Mouse (Mus musculus): ENCODE measurements around the gene Ccdc141. TPM values are rescaled to one million over a fixed set of nuclear protein-coding genes. Genes with fewer than 3 reads are reported as not detected.

The Ccdc141 gene
- polyA plus RNA-seq, 1 experiment from 2014 or later: 31.9 TPM

DNA sequence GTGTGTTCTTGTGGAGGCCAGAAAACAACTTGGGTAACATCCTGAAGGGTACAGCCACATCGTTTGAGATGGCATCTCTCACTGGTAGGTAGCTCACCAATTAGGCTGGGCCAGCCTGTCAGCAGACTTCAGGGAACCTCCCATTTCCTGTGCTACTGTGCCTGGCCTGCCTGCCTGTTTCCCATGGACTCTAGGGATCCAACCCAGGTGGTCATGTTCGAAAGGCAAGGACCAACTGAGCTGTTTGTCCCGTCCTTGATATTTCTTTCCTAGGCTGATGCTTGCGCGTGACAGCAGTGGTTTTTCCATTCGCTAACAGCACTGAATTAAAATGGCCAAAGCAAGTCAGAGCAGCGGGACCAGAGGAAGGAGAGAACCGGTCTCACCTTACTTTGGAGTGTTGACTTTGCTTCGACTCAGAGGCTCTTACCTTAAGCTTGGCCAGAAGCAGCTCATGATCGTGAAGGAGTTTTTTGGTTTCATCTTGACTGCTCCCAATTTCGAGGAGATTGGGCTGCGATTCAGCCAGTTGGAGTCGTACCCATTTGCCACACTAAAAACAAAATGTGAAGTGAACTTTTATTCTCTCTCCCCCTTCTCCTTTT is 2.3 kb downstream of the Ccdc141 start:
- Histone ChIP-seq H3K4me3 (ENCODE audit: low read depth, low read length) (no peak overlapping the region), H3K9ac (replicated peaks; ENCODE audit: low read depth) (no peak overlapping the region), H3K27ac (ENCODE audit: low read length) (peak overlapping the region; percentile 91), H3K36me3 (ENCODE audit: insufficient read depth, low read length) (no peaks in the 10 kb centered on the region), H3K9me3 (ENCODE audit: low read length) (no peaks in the 10 kb centered on the region), H3K27me3 (replicated peaks; ENCODE audit: insufficient read depth, low read length) (no peaks in the 10 kb centered on the region), H3K4me2 (replicated peaks; ENCODE audit: low read depth, low read length) (peak overlapping the region; percentile 82), H3K4me1 (ENCODE audit: insufficient read depth, low read depth, low read length) (peaks cover 6% of the 10 kb centered on the region)
- peak; percentile 77 for DNase-seq (ENCODE audit: low spot score)
- ATAC-seq: peak; percentile 39; the same call in 1 of the 2 replicates
- TF ChIP-seq CTCF (IDR thresholded peaks at IDR 0.05) (no peak), EP300 (IDR thresholded peaks at IDR 0.05) (no peak)
- WGBS: 57% methylated on average over 13 of the region's 13 CpGs

GRCm38 (mm10) chr2:77166366-77166765 is 4.1 kb downstream of the Ccdc141 start:
- peaks cover 6% of the 10 kb centered on the region; the same call in 1 of the 2 replicates for H3K4me1 ChIP-seq (ENCODE audit: insufficient read depth, low read depth, low read length)
- H3K27ac ChIP-seq (ENCODE audit: low read length): no peak overlapping the region
- H3K4me2 ChIP-seq (replicated peaks; ENCODE audit: low read depth, low read length): no peak overlapping the region
- no peak overlapping the region for H3K4me3 ChIP-seq (ENCODE audit: low read depth, low read length)
- no peaks in the 10 kb centered on the region for H3K36me3 ChIP-seq (ENCODE audit: insufficient read depth, low read length)
- no peaks in the 10 kb centered on the region for H3K9me3 ChIP-seq (ENCODE audit: low read length)
- 81% methylated on average over 4 of the region's 4 CpGs for WGBS
- TF ChIP-seq EP300 (IDR thresholded peaks at IDR 0.05) (no peak), CTCF (IDR thresholded peaks at IDR 0.05) (no peak)
- no peak for DNase-seq (ENCODE audit: low spot score)
- no peak overlapping the region for H3K9ac ChIP-seq (replicated peaks; ENCODE audit: low read depth)
- no peaks in the 10 kb centered on the region for H3K27me3 ChIP-seq (replicated peaks; ENCODE audit: insufficient read depth, low read length)
- ATAC-seq: no peak

- TF ChIP-seq EP300 (IDR thresholded peaks at IDR 0.05) (peak; percentile 73), CTCF (IDR thresholded peaks at IDR 0.05) (no peak)
- ATAC-seq (peak; percentile 18; the same call in 1 of the 2 replicates), DNase-seq (ENCODE audit: low spot score) (peak; percentile 62)
- Histone ChIP-seq H3K4me1 (ENCODE audit: insufficient read depth, low read depth, low read length) (peaks cover 7% of the 10 kb centered on the region; the same call in 1 of the 2 replicates), H3K4me2 (replicated peaks; ENCODE audit: low read depth, low read length) (no peak overlapping the region), H3K9me3 (ENCODE audit: low read length) (no peaks in the 10 kb centered on the region), H3K9ac (replicated peaks; ENCODE audit: low read depth) (no peak overlapping the region), H3K27ac (ENCODE audit: low read length) (no peak overlapping the region), H3K4me3 (ENCODE audit: low read depth, low read length) (no peak overlapping the region), H3K36me3 (ENCODE audit: insufficient read depth, low read length) (no peaks in the 10 kb centered on the region), H3K27me3 (replicated peaks; ENCODE audit: insufficient read depth, low read length) (no peaks in the 10 kb centered on the region)
- 53% methylated on average over 3 of the region's 3 CpGs for WGBS
These were observed 5.8 kb downstream of the Ccdc141 start for GRCm38 (mm10) chr2:77164662-77165061.

GRCm38 (mm10) chr2:77163381-77163780 is 7.1 kb downstream of the Ccdc141 start:
- no peak overlapping the region for H3K9ac ChIP-seq (replicated peaks; ENCODE audit: low read depth)
- no peak overlapping the region for H3K4me2 ChIP-seq (replicated peaks; ENCODE audit: low read depth, low read length)
- peaks cover 7% of the 10 kb centered on the region; the same call in 1 of the 2 replicates for H3K4me1 ChIP-seq (ENCODE audit: insufficient read depth, low read depth, low read length)
- WGBS: 82% methylated on average over 3 of the region's 3 CpGs
- no peak for DNase-seq (ENCODE audit: low spot score)
- ATAC-seq: no peak
- TF ChIP-seq CTCF (IDR thresholded peaks at IDR 0.05) (no peak), EP300 (IDR thresholded peaks at IDR 0.05) (no peak)
- H3K27me3 ChIP-seq (replicated peaks; ENCODE audit: insufficient read depth, low read length): no peaks in the 10 kb centered on the region
- no peak overlapping the region for H3K4me3 ChIP-seq (ENCODE audit: low read depth, low read length)
- H3K27ac ChIP-seq (ENCODE audit: low read length): peak overlapping the region; percentile 81
- no peaks in the 10 kb centered on the region for H3K36me3 ChIP-seq (ENCODE audit: insufficient read depth, low read length)
- no peaks in the 10 kb centered on the region for H3K9me3 ChIP-seq (ENCODE audit: low read length)

GRCm38 (mm10) chr2:77162135-77162534 is 8.3 kb downstream of the Ccdc141 start:
- peaks cover 7% of the 10 kb centered on the region; the same call in 1 of the 2 replicates for H3K4me1 ChIP-seq (ENCODE audit: insufficient read depth, low read depth, low read length)
- H3K4me3 ChIP-seq (ENCODE audit: low read depth, low read length): no peak overlapping the region
- 53% methylated on average over 3 of the region's 3 CpGs for WGBS
- H3K9me3 ChIP-seq (ENCODE audit: low read length): no peaks in the 10 kb centered on the region
- ATAC-seq: peak; percentile 93
- no peak overlapping the region for H3K4me2 ChIP-seq (replicated peaks; ENCODE audit: low read depth, low read length)
- no peaks in the 10 kb centered on the region for H3K36me3 ChIP-seq (ENCODE audit: insufficient read depth, low read length)
- peak overlapping the region; percentile 81 for H3K27ac ChIP-seq (ENCODE audit: low read length)
- no peaks in the 10 kb centered on the region for H3K27me3 ChIP-seq (replicated peaks; ENCODE audit: insufficient read depth, low read length)
- DNase-seq (ENCODE audit: low spot score): peak; percentile 94
- H3K9ac ChIP-seq (replicated peaks; ENCODE audit: low read depth): no peak overlapping the region
- TF ChIP-seq EP300 (IDR thresholded peaks at IDR 0.05) (peak; percentile 98), CTCF (IDR thresholded peaks at IDR 0.05) (no peak)

DNA sequence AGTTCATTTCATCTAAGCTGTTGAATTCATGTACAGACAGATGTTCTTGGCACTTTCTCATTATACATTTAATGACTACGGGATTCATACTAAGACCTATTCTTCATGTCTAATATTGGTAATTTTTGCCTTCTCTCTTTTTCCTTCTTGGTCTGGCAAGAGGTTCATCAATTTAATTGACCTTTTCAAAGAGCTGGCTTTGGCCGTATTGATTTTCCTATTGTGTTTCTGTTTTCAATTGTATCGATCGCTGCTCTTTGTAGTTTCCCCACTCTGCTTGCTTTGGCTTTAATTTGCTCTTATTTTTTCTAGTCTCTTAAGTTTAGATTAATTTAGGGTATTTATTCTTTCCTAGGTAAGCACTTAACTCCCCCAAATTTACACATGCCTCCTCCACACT is 12.9 kb downstream of the Ccdc141 start:
- ATAC-seq (no peak), DNase-seq (ENCODE audit: low spot score) (no peak)
- Histone ChIP-seq H3K4me3 (ENCODE audit: low read depth, low read length) (no peak overlapping the region), H3K27ac (ENCODE audit: low read length) (no peak overlapping the region), H3K9me3 (ENCODE audit: low read length) (no peaks in the 10 kb centered on the region), H3K9ac (replicated peaks; ENCODE audit: low read depth) (no peak overlapping the region), H3K27me3 (replicated peaks; ENCODE audit: insufficient read depth, low read length) (no peaks in the 10 kb centered on the region), H3K4me2 (replicated peaks; ENCODE audit: low read depth, low read length) (no peak overlapping the region), H3K36me3 (ENCODE audit: insufficient read depth, low read length) (no peaks in the 10 kb centered on the region), H3K4me1 (ENCODE audit: insufficient read depth, low read depth, low read length) (peaks cover 7% of the 10 kb centered on the region; the same call in 1 of the 2 replicates)
- WGBS: 96% methylated on average over 4 of the region's 4 CpGs
- no peak for TF ChIP-seq EP300 (IDR thresholded peaks at IDR 0.05)
- no peak for TF ChIP-seq CTCF (IDR thresholded peaks at IDR 0.05)
